Mouse (Mus musculus) thymus, postnatal 4 days (tissue): Measurements from ENCODE around the gene Kctd21.

Experiments used
- DNase-seq: peaks from one replicate; pipeline ENCODE4 v3.0.0; 2021

Gene Kctd21

DNA sequence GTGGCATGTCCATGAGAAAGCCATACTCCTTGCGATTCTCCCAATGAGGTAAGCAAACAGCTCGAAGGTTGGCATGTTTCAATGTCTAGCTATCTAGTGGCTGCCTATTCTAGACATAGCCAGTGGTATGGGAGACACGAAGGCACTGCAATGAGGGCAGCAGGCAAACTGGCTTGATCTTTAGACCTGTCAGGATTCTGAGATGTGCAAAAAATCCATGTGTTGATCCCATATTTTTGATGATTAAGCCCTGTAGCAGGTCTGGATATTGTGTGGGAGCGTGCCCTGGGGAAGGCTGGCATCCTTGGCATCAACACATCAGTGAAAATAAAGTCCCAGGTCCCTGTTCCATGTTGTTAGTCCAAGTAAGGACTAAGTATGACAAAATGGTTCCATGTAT, 56.4 kb downstream of the Kctd21 start:
- DNase-seq = no peak

DNA sequence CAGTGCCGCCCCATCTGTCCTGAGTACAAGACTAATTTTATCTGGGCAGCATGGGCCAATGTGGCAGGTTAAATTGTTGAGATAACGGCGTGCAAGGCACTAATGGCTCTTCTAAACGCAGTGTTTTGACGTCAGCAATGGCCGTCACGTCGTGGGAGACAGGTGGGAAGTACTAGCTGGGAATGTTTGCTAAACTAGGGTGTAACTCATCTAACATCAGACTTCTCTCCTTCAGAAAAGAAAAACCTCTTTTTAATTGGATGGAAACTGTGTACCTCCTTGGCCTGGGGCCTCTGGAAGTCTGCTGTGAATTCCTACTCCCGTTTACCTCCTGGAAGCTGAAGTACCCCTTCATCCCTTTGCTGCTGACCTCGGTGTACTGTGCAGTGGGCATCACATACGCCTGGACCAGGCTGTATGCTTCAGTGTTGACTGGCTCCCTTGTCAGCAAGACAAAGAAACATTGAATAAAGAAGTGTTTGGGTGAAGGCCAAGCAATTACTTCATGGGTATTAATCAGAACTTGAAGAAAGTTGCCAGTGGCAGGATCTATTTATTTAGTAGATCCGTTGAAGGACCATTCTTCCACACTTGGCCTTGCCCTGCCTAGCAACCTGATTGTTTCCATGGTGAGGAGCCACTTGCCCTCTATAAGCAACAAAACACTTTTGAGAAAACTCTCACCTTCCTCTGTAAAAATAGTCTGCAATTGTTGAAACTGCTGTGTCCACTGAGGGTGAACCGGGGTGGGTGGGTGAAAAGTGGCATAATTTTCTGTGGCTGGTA, 59.4 kb downstream of the Kctd21 start:
- no peak for DNase-seq

DNA sequence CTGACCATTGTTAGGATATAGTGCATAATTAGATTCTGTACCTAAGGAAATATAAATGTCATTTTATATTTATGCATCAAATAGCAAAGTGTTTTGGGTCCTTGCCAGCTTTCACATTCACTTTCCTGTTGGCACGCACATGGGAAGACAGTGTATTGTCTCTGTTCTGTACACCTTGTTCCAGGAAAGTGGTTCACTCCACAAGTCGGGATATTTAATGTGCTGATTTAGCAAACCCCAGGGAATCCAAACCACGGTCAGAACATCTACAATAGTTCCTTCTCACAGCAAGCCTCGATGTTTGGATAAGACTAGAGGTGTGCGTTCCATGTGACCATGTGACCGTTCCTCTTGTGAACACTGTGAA, 59.9 kb downstream of the Kctd21 start:
- DNase-seq = no peak

- DNase-seq = no peak
Observed at GRCm38 (mm10) chr7:97394375-97394774, 62.2 kb downstream of the Kctd21 start.

GRCm38 (mm10) chr7:97398943-97399342, 66.8 kb downstream of the Kctd21 start:
- DNase-seq = no peak
